Mouse (Mus musculus): ENCODE results near the gene Adamts15.

The Adamts15 gene

GRCm38 (mm10) chr9:30922197-30922894, at the start of gene Adamts15:
Adamts15 (minus strand) TSS chr9:30922452.
- peak; percentile 68 for DNase-seq (ENCODE audit: low spot score)

GRCm38 (mm10) chr9:30971967-30972366, 49.7 kb upstream of the Adamts15 start:
- no peak for DNase-seq (ENCODE audit: low spot score)

GRCm38 (mm10) chr9:30970001-30970400, 47.7 kb upstream of the Adamts15 start:
- DNase-seq (ENCODE audit: low spot score), result no peak

- no peak for DNase-seq (ENCODE audit: low spot score)
Observed at GRCm38 (mm10) chr9:30968130-30968529, 45.9 kb upstream of the Adamts15 start.

GRCm38 (mm10) chr9:30966881-30967280, 44.6 kb upstream of the Adamts15 start:
- no peak for DNase-seq (ENCODE audit: low spot score)

GRCm38 (mm10) chr9:30964685-30965084, 42.4 kb upstream of the Adamts15 start:
- DNase-seq (ENCODE audit: low spot score), result no peak

GRCm38 (mm10) chr9:30963780-30964179, 41.5 kb upstream of the Adamts15 start:
- no peak for DNase-seq (ENCODE audit: low spot score)

- DNase-seq (ENCODE audit: low spot score), result no peak
Observed at GRCm38 (mm10) chr9:30955246-30955645, 33.0 kb upstream of the Adamts15 start.

- no peak for DNase-seq (ENCODE audit: low spot score)
Observed at GRCm38 (mm10) chr9:30953287-30953686, 31.0 kb upstream of the Adamts15 start.

GRCm38 (mm10) chr9:30951461-30951860, 29.2 kb upstream of the Adamts15 start:
- no peak for DNase-seq (ENCODE audit: low spot score)

GRCm38 (mm10) chr9:30950592-30950991, 28.3 kb upstream of the Adamts15 start:
- DNase-seq (ENCODE audit: low spot score), result no peak

- DNase-seq (ENCODE audit: low spot score), result no peak
Observed at GRCm38 (mm10) chr9:30949971-30950370, 27.7 kb upstream of the Adamts15 start.

GRCm38 (mm10) chr9:30949422-30949821, 27.2 kb upstream of the Adamts15 start:
- no peak for DNase-seq (ENCODE audit: low spot score)

GRCm38 (mm10) chr9:30945276-30945675, 23.0 kb upstream of the Adamts15 start:
- no peak for DNase-seq (ENCODE audit: low spot score)

- no peak for DNase-seq (ENCODE audit: low spot score)
Observed at GRCm38 (mm10) chr9:30944234-30944633, 22.0 kb upstream of the Adamts15 start.

- no peak for DNase-seq (ENCODE audit: low spot score)
Observed at GRCm38 (mm10) chr9:30943341-30943740, 21.1 kb upstream of the Adamts15 start.

GRCm38 (mm10) chr9:30942512-30943313, 20.5 kb upstream of the Adamts15 start, which contains the start of gene Adamts8:
Adamts8 (plus strand) TSS chr9:30942562.
- DNase-seq (ENCODE audit: low spot score), result no peak

GRCm38 (mm10) chr9:30940328-30940727, 18.1 kb upstream of the Adamts15 start:
- DNase-seq (ENCODE audit: low spot score), result peak; percentile 44

- DNase-seq (ENCODE audit: low spot score), result no peak
Observed at GRCm38 (mm10) chr9:30936674-30937438, 14.6 kb upstream of the Adamts15 start.

GRCm38 (mm10) chr9:30934827-30935226, 12.6 kb upstream of the Adamts15 start:
- DNase-seq (ENCODE audit: low spot score), result no peak

- DNase-seq (ENCODE audit: low spot score), result no peak
Observed at GRCm38 (mm10) chr9:30932346-30932745, 10.1 kb upstream of the Adamts15 start.

- DNase-seq (ENCODE audit: low spot score), result no peak
Observed at GRCm38 (mm10) chr9:30928759-30929158, 6.5 kb upstream of the Adamts15 start.

Measured in ovary, adult 18-20 months (tissue).